9 mouse cellular contexts compared by ENCODE assay signal in the genomic region with DNA sequence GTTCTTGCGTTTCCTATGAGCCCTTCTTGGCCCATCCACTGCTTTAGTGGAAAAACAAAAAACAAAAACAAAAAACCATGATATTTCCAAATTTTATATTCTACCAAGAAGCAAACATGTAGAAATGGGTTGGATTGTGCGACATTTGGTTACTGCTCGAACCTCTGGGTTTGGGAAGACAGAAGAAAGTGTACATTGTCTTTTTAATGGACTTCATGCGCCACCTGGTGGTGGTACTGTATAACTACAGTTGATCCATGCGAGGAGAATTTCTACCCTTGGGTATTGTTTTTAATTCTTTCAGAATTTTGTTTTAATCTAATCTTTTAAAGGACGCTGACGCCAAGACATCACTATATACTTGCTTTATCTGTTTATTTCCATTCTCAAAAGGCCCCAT.
DNase-seq lines count a peak whose midpoint lies in the region; ATAC-seq and TF ChIP-seq lines count a peak whose summit lies in the region.
"Had no signal": no experiment of that assay in that cellular context is flagged by ENCODE, and none has a peak within 500 bp of the region (broad histone marks: within the 10 kb centered on the region; RNA-seq: fewer than 3 reads in every experiment).

No protein-coding gene starts in this region.

- TF ChIP-seq CTCF in cerebellum, adult 2 months (IDR thresholded peaks at IDR 0.05; ENCODE audit: borderline replicate concordance, insufficient read depth, low read depth, low read length), result no peak; the same call in 1 of the 2 replicates

- no peak for ATAC-seq in forebrain, embryonic 12.5 days (ENCODE audit: low FRiP score)
- ATAC-seq in neural tube, embryonic 15.5 days (ENCODE audit: low FRiP score), result no peak
- peak; percentile 48 for ATAC-seq in frontal cortex, adult (ENCODE audit: low TSS enrichment)

- H3K27me3 ChIP-seq in forebrain, embryonic 10.5 days (ENCODE audit: poor library complexity, severe bottlenecking), result peaks cover 4% of the 10 kb centered on the region; the same call in 1 of the 2 replicates
- 0 out of 2 replicates have a peak, but pooled peaks cover 3% of the 10 kb centered on the region for H3K27me3 ChIP-seq in forebrain, embryonic 12.5 days
- H3K27me3 ChIP-seq in neural tube, embryonic 15.5 days (replicated peaks), result no peaks in the 10 kb centered on the region
- no peaks in the 10 kb centered on the region for H3K27me3 ChIP-seq in cerebellum, adult 2 months (ENCODE audit: control insufficient read depth, insufficient read depth, low read length)

- no peak overlapping the region for H3K9ac ChIP-seq in forebrain, embryonic 12.5 days
- H3K9ac ChIP-seq in neural tube, embryonic 15.5 days (replicated peaks), result no peak overlapping the region

- no peaks in the 10 kb centered on the region for H3K9me3 ChIP-seq in forebrain, embryonic 10.5 days
- H3K9me3 ChIP-seq in forebrain, embryonic 12.5 days, result no peaks in the 10 kb centered on the region
- H3K9me3 ChIP-seq in neural tube, embryonic 15.5 days (replicated peaks), result no peaks in the 10 kb centered on the region

- no peak overlapping the region for H3K4me3 ChIP-seq in forebrain, embryonic 10.5 days
- no peak overlapping the region for H3K4me3 ChIP-seq in forebrain, embryonic 12.5 days (replicated peaks)
- H3K4me3 ChIP-seq in neural tube, embryonic 15.5 days (replicated peaks), result no peak overlapping the region
- H3K4me3 ChIP-seq in cerebellum, adult 2 months (replicated peaks; ENCODE audit: insufficient read depth, low read depth, low read length), result no peak overlapping the region
- H3K4me3 ChIP-seq: myocyte had no signal

- TF ChIP-seq POLR2A in cerebellum, adult 2 months (IDR thresholded peaks at IDR 0.05; ENCODE audit: borderline replicate concordance, insufficient read depth, low read length), result no peak

- no peak overlapping the region for H3K4me2 ChIP-seq in forebrain, embryonic 12.5 days
- no peak overlapping the region for H3K4me2 ChIP-seq in neural tube, embryonic 15.5 days

- DNase-seq in forebrain, embryonic 10.5 days (ENCODE audit: extremely low spot score, low spot score), result peak; percentile 50
- DNase-seq in neural tube, embryonic 10.5 days (ENCODE audit: extremely low spot score, low spot score), result peak; percentile 63
- peak; percentile 32 to 44 for DNase-seq in cerebellum, adult 2 months
- peak; percentile 25 to 44 for DNase-seq in lung, adult 18-20 months
- peak; percentile 72 for DNase-seq in right cerebral cortex, postnatal 14 days

- H3K36me3 ChIP-seq in forebrain, embryonic 10.5 days (replicated peaks), result no peaks in the 10 kb centered on the region
- H3K36me3 ChIP-seq in forebrain, embryonic 12.5 days (replicated peaks), result no peaks in the 10 kb centered on the region
- H3K36me3 ChIP-seq in neural tube, embryonic 15.5 days, result no peaks in the 10 kb centered on the region

- 25% methylated on average over 7 of the region's 7 CpGs for WGBS in forebrain, embryonic 10.5 days
- WGBS in forebrain, embryonic 12.5 days, result 20% methylated on average over 7 of the region's 7 CpGs
- 16% methylated on average over 7 of the region's 7 CpGs for WGBS in neural tube, embryonic 15.5 days
- WGBS in cerebellum, adult 2 months, result 18% methylated on average over 7 of the region's 7 CpGs

- peaks cover 18% of the 10 kb centered on the region for H3K4me1 ChIP-seq in forebrain, embryonic 10.5 days
- peaks cover 6% of the 10 kb centered on the region; the same call in 1 of the 2 replicates for H3K4me1 ChIP-seq in forebrain, embryonic 12.5 days
- H3K4me1 ChIP-seq in neural tube, embryonic 15.5 days, result peaks cover 9% of the 10 kb centered on the region
- no peaks in the 10 kb centered on the region for H3K4me1 ChIP-seq in cerebellum, adult 2 months (ENCODE audit: control insufficient read depth, insufficient read depth, low read length)

- H3K27ac ChIP-seq in forebrain, embryonic 10.5 days, result no peak overlapping the region
- no peak overlapping the region; the same call in 1 of the 2 replicates for H3K27ac ChIP-seq in forebrain, embryonic 12.5 days
- no peak overlapping the region for H3K27ac ChIP-seq in neural tube, embryonic 15.5 days (replicated peaks)
- H3K27ac ChIP-seq in cerebellum, adult 2 months (ENCODE audit: insufficient read depth, low read length), result no peak overlapping the region
